Mouse (Mus musculus) MEL (cell line): ENCODE measurements around the gene Ptpre.

Experiments used
- CTCF ChIP-seq, 3 experiments: IDR thresholded peaks in 2 of 3; conservative IDR thresholded peaks in 1 of 3; 2 replicates each; pipeline ENCODE4 v1.5.1; 2011 to 2012; ENCODE audit warnings: low read length in 3 of 3, low read depth in 2 of 3, mild to moderate bottlenecking in 2 of 3, improper control_type of control experiment in 1 of 3, inconsistent platforms in 1 of 3, mixed read lengths in 1 of 3, moderate library complexity in 1 of 3; ENCODE audit not compliant: control insufficient read depth in 1 of 3, insufficient read depth in 1 of 3, poor library complexity in 1 of 3, severe bottlenecking in 1 of 3
- GATA1 ChIP-seq: IDR thresholded peaks from 2 replicates; pipeline ENCODE4 v1.6.1; 2011; ENCODE audit warnings: low read depth, low read length, improper control_type of control experiment
- MAFK ChIP-seq: IDR thresholded peaks from 2 replicates; pipeline ENCODE4 v1.6.1; 2011; ENCODE audit warnings: low read depth, mild to moderate bottlenecking, low read length, improper control_type of control experiment, borderline replicate concordance
- SMC3 ChIP-seq: IDR thresholded peaks from 2 replicates; pipeline ENCODE4 v1.6.1; 2011; ENCODE audit warnings: low read depth, low read length, improper control_type of control experiment
- TBP ChIP-seq: IDR thresholded peaks from 2 replicates; pipeline ENCODE4 v1.8.0; 2011; ENCODE audit warnings: low read depth, low read length, improper control_type of control experiment

- no peak for TF ChIP-seq CTCF (IDR thresholded peaks at IDR 0.05 in 2 of 3, conservative IDR thresholded peaks at IDR 0.05 in 1 of 3; ENCODE audit: control insufficient read depth in 1 of 3, insufficient read depth in 1 of 3, low read depth in 2 of 3, low read length in 3 of 3, poor library complexity in 1 of 3, severe bottlenecking in 1 of 3)
- no peak for TF ChIP-seq GATA1
- no peak for TF ChIP-seq TBP
- no peak for TF ChIP-seq MAFK
- no peak for TF ChIP-seq SMC3
Observed at GRCm38 (mm10) chr7:135728038-135728437, 190.8 kb downstream of the Ptpre start.
